Mouse (Mus musculus): ENCODE measurements around the gene Spsb3.

DNA sequence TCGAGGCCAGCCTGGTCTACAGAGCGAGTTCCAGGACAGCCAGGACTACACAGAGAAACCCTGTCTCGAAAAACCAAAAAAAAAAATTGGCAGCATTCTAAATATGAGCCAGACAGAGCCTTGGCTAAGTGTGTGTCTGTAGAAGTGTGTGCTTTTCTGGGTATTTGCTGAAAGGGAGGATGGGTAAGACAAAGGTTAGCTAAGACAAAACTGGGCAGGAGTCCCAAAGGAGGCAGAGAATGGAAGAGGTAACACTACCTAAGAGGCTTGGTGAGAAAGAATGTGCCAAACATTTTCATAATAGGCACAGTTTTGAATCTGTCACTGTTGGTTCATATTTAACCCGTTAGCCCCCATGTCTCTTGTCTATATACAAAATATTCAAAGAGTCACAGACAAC, 46.0 kb downstream of the Spsb3 start:
- TF ChIP-seq CTCF (IDR thresholded peaks at IDR 0.05; ENCODE audit: insufficient read depth, low read depth, low read length) (no peak), POLR2A (IDR thresholded peaks at IDR 0.05; ENCODE audit: insufficient read depth, low read depth, low read length) (no peak)
